Mouse (Mus musculus): ENCODE results near the gene Magi2. TPM values are rescaled to one million over a fixed set of nuclear protein-coding genes. Genes with fewer than 3 reads are reported as not detected.

The Magi2 gene
- polyA plus RNA-seq, 1 experiment from 2014 or later = 2.7 TPM

DNA sequence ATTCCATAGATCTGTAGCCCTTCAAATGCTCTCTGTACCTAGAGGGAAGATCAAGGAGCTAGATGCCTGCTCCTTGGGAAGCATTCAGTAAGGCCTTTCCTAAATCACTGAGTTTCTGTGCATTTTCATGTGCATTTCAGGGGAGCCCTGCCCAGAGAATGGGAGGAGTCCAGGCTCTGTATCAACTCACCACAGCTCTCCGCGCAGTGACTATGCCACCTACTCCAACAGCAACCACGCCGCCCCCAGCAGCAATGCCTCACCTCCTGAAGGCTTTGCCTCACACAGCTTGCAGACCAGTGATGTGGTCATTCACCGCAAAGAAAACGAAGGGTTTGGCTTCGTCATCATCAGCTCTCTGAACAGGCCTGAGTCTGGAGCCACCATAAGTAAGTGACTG lies 1342.1 kb downstream of the Magi2 start:
- H3K27me3 ChIP-seq = no peaks in the 10 kb centered on the region
- no peak overlapping the region for H3K4me3 ChIP-seq
- WGBS = 92% methylated on average over 7 of the region's 7 CpGs
- ATAC-seq (ENCODE audit: borderline replicate concordance, extremely low read depth, low FRiP score, low TSS enrichment) = no peak
- no peak overlapping the region for H3K27ac ChIP-seq
- H3K4me1 ChIP-seq = no peaks in the 10 kb centered on the region
- no peaks in the 10 kb centered on the region for H3K36me3 ChIP-seq
- H3K9me3 ChIP-seq = no peaks in the 10 kb centered on the region
- H3K9ac ChIP-seq = no peak overlapping the region
- no peak overlapping the region for H3K4me2 ChIP-seq

DNA sequence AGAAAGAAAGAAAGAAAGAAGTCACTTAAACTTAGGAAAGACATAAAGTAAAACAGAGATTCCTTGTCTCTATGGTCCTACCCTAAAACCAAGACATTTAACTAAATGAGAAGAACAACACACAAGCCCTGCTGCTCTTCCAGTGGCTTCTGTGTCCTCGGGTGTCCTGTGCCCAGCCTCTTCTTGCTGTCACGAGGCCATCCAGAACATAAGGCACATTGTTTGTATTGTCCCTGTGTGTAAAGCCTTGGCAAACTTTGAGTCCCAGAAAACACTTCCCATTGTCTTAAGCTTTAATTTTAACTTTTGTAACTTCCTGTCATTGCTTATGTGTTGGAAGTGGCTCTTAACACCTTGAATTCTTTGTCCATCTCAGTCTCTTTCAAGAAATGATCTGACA lies 1348.0 kb downstream of the Magi2 start:
- 35% methylated on average over 2 of the region's 2 CpGs for WGBS
- H3K27ac ChIP-seq = no peak overlapping the region
- H3K27me3 ChIP-seq = no peaks in the 10 kb centered on the region
- H3K9ac ChIP-seq = no peak overlapping the region
- no peak overlapping the region for H3K4me2 ChIP-seq
- no peaks in the 10 kb centered on the region for H3K36me3 ChIP-seq
- H3K4me3 ChIP-seq = no peak overlapping the region
- H3K4me1 ChIP-seq = no peaks in the 10 kb centered on the region
- no peak for ATAC-seq (ENCODE audit: borderline replicate concordance, extremely low read depth, low FRiP score, low TSS enrichment)
- H3K9me3 ChIP-seq = no peaks in the 10 kb centered on the region

DNA sequence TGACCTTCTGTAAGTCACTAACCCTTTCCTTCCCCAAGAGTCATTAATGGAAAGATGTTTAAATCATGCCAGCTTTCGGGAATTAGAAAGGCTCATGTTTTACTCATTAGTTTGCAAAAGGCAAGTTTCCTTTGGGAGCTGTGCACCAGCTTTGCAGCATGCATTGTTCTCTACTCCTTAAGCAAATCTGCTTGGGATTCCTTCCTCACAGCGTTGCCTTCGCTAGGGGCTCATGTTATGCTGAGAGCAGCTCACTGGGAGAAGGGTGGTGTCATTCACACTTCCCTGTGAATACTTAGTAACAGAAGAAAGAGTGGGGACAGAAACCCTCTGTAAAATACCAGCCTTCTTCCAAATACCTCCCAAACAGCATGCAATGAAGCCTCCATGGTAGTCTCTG lies 1349.0 kb downstream of the Magi2 start:
- WGBS = 34% methylated on average over 3 of the region's 3 CpGs

DNA sequence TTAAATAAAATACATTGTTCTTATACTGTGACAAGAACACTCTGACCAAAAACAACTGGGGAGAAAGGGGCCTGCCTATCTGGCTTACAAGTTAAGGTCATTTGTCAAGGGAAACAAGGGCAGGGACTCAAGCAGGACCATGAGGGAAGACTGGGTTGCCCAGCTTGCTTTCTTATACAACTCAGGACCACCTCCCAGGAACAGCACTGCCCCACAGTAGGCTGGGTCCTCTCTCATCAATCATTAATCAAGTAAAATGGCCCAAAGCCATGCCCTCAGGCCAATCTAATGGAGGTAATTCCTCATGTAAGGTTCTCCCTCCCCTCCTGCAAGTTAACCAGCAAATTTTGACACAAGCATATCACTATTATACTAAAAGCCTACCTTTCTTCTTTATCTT lies 1349.4 kb downstream of the Magi2 start:
- no peak for ATAC-seq (ENCODE audit: borderline replicate concordance, extremely low read depth, low FRiP score, low TSS enrichment)
- Histone ChIP-seq H3K4me1 (no peaks in the 10 kb centered on the region), H3K27ac (no peak overlapping the region), H3K36me3 (no peaks in the 10 kb centered on the region), H3K9ac (no peak overlapping the region), H3K27me3 (no peaks in the 10 kb centered on the region), H3K9me3 (no peaks in the 10 kb centered on the region), H3K4me2 (no peak overlapping the region), H3K4me3 (no peak overlapping the region)

More for the DNA sequence above, 1349.0 kb downstream of the Magi2 start:
- no peaks in the 10 kb centered on the region for H3K27me3 ChIP-seq
- ATAC-seq (ENCODE audit: borderline replicate concordance, extremely low read depth, low FRiP score, low TSS enrichment) = no peak
- H3K9me3 ChIP-seq = no peaks in the 10 kb centered on the region
- no peak overlapping the region for H3K9ac ChIP-seq
- H3K4me2 ChIP-seq = no peak overlapping the region
- no peaks in the 10 kb centered on the region for H3K36me3 ChIP-seq
- H3K4me1 ChIP-seq = no peaks in the 10 kb centered on the region
- H3K4me3 ChIP-seq = no peak overlapping the region
- H3K27ac ChIP-seq = no peak overlapping the region

DNA sequence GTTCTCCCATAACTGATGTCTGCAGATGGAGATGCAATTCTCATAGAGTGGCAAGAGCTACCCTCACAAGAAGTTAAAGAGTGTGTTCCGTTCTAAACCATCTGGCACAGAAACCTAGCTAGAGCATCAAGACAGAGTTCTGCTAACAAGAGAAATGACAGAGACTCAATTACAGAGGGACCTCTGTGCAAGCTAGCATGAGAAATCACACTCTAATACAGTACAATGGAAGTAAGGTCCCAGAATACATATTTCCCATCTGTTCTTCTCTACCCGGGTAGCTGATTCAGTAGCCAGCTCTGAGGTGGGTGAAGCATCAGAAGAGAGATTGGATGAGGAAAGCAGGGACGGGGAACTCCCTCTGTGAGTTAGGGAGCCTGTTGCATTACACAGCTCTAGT lies 1351.8 kb downstream of the Magi2 start:
- no peak overlapping the region for H3K9ac ChIP-seq
- ATAC-seq (ENCODE audit: borderline replicate concordance, extremely low read depth, low FRiP score, low TSS enrichment) = no peak
- no peak overlapping the region for H3K4me3 ChIP-seq
- H3K4me2 ChIP-seq = no peak overlapping the region
- H3K9me3 ChIP-seq = no peaks in the 10 kb centered on the region
- H3K27ac ChIP-seq = no peak overlapping the region
- H3K36me3 ChIP-seq = no peaks in the 10 kb centered on the region
- WGBS = 90% methylated on average over 3 of the region's 3 CpGs
- H3K4me1 ChIP-seq = no peaks in the 10 kb centered on the region
- no peaks in the 10 kb centered on the region for H3K27me3 ChIP-seq

DNA sequence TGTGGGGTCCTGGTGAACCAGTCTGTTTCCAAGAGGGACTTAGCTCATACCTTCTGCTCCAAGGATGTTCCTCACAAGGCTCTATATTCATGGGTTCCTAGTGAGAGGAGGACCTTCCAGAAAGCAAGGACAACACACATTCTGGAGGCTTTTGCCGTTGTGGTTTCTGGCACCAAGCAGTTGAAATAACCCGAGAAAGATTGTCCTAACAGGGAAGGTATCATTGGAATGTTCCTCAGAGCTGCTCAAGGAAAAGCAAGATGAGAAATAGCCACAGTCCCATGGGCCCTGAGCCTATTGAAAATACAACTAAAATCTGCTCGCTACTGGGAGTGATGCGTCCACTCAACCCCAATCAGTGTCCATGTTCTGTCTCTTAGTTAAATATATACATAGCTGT lies 1353.8 kb downstream of the Magi2 start:
- Histone ChIP-seq H3K4me3 (no peak overlapping the region), H3K9me3 (no peaks in the 10 kb centered on the region), H3K9ac (no peak overlapping the region), H3K4me2 (no peak overlapping the region), H3K36me3 (no peaks in the 10 kb centered on the region), H3K27me3 (no peaks in the 10 kb centered on the region), H3K27ac (no peak overlapping the region), H3K4me1 (no peaks in the 10 kb centered on the region)
- WGBS = 78% methylated on average over 4 of the region's 4 CpGs
- no peak for ATAC-seq (ENCODE audit: borderline replicate concordance, extremely low read depth, low FRiP score, low TSS enrichment)

- Histone ChIP-seq H3K4me2 (no peak overlapping the region), H3K27ac (no peak overlapping the region), H3K27me3 (no peaks in the 10 kb centered on the region), H3K9ac (no peak overlapping the region), H3K9me3 (no peaks in the 10 kb centered on the region), H3K36me3 (no peaks in the 10 kb centered on the region), H3K4me3 (no peak overlapping the region), H3K4me1 (no peaks in the 10 kb centered on the region)
- 49% methylated on average over 10 of the region's 10 CpGs for WGBS
- no peak for ATAC-seq (ENCODE audit: borderline replicate concordance, extremely low read depth, low FRiP score, low TSS enrichment)
Observed at GRCm38 (mm10) chr5:20582995-20583435, 1356.2 kb downstream of the Magi2 start.

GRCm38 (mm10) chr5:20583639-20584038 lies 1356.8 kb downstream of the Magi2 start:
- Histone ChIP-seq H3K9me3 (no peaks in the 10 kb centered on the region), H3K9ac (no peak overlapping the region), H3K27me3 (no peaks in the 10 kb centered on the region), H3K27ac (no peak overlapping the region), H3K4me1 (no peaks in the 10 kb centered on the region), H3K36me3 (no peaks in the 10 kb centered on the region), H3K4me2 (no peak overlapping the region), H3K4me3 (no peak overlapping the region)
- ATAC-seq (ENCODE audit: borderline replicate concordance, extremely low read depth, low FRiP score, low TSS enrichment) = no peak
- WGBS = 61% methylated on average over 3 of the region's 3 CpGs

DNA sequence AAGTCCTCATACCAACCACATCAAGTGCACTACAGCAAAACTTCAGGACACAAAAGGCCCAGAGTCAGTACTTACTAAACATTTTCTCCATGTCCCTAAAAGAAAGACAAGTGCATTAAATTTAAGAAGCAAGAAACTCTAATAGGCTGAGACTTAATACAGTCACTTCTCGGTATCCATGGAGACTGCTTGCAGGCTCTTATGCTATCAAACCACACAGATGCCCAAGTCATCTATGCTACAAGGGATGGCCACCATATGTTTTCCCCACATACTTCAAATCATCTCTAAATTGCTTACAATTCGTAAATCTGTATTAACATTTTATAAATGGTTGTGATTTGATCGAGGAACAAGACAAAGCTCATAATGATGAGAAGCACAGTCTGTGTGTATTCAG lies 1357.9 kb downstream of the Magi2 start:
- Histone ChIP-seq H3K9ac (no peak overlapping the region), H3K27ac (no peak overlapping the region), H3K4me3 (no peak overlapping the region), H3K9me3 (no peaks in the 10 kb centered on the region), H3K4me2 (no peak overlapping the region), H3K27me3 (no peaks in the 10 kb centered on the region), H3K36me3 (no peaks in the 10 kb centered on the region), H3K4me1 (no peaks in the 10 kb centered on the region)
- ATAC-seq (ENCODE audit: borderline replicate concordance, extremely low read depth, low FRiP score, low TSS enrichment) = no peak
- 84% methylated on average over 3 of the region's 3 CpGs for WGBS

- ATAC-seq (ENCODE audit: borderline replicate concordance, extremely low read depth, low FRiP score, low TSS enrichment) = no peak
- H3K4me2 ChIP-seq = no peak overlapping the region
- H3K9ac ChIP-seq = no peak overlapping the region
- H3K27ac ChIP-seq = no peak overlapping the region
- WGBS = 3% methylated on average over 3 of the region's 3 CpGs
- H3K27me3 ChIP-seq = no peaks in the 10 kb centered on the region
- H3K9me3 ChIP-seq = no peaks in the 10 kb centered on the region
- no peak overlapping the region for H3K4me3 ChIP-seq
- no peaks in the 10 kb centered on the region for H3K36me3 ChIP-seq
- H3K4me1 ChIP-seq = no peaks in the 10 kb centered on the region
Observed at GRCm38 (mm10) chr5:20589731-20590130, 1362.9 kb downstream of the Magi2 start.

DNA sequence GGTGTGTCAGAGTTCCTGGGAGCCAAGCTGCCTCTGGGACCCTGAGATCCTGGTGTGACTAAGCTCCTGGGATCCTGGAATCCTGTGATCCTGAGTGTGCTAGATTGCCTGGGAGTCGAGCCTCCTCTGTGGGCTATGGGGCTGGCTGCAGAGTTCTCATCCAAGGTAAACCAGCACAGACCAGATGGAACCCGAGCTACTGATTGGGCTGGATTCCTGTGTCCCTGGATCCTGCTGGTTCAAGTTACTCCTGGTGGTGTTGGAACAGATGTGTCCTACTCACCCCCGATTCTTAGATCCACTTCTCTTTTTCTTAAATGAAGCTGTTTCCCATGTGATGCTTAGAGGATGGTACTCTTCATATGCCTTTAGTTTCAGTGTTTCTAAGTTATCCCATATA lies 1371.4 kb downstream of the Magi2 start:
- Histone ChIP-seq H3K4me2 (no peak overlapping the region), H3K27ac (no peak overlapping the region), H3K4me1 (no peaks in the 10 kb centered on the region), H3K9me3 (no peaks in the 10 kb centered on the region), H3K9ac (no peak overlapping the region), H3K36me3 (no peaks in the 10 kb centered on the region), H3K27me3 (no peaks in the 10 kb centered on the region), H3K4me3 (no peak overlapping the region)
- ATAC-seq (ENCODE audit: borderline replicate concordance, extremely low read depth, low FRiP score, low TSS enrichment) = no peak
- WGBS = 61% methylated on average over 3 of the region's 3 CpGs

DNA sequence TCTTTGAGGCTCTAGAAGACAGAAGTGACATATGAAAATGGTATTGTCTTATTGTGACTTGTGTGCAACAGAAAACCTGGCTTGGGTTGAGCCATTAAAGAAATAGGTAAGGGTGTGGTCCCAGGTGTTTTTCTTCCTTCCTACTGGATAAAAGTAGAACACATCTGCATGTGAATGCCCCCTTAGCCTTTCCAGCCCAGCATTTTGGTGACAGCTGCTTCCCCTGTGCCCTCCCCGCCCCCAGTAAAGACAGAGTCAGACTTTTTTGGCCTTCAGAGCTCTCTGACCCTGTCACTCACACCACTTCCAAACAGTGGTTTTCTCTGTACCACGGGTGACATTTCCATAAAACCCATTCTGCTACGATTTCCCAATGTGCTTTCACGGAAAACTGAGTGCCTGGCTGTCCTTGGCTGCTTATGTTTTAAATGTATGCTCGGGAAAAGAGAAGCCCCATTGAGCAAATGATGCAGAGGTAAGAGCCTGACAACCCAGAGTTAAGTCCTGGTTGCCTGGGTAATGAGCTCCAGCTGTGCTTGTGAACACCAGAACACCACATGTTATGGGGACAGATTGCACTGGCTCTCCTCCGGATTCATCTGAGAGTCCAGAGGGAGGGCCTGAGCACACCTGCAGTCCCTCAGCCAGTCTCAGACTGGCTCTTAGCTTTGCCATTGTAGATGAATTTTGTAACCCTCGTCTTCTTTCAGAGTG lies 1377.1 kb downstream of the Magi2 start:
- no peak overlapping the region for H3K9ac ChIP-seq
- no peaks in the 10 kb centered on the region for H3K9me3 ChIP-seq
- H3K36me3 ChIP-seq = no peaks in the 10 kb centered on the region
- no peak overlapping the region for H3K4me3 ChIP-seq
- ATAC-seq (ENCODE audit: borderline replicate concordance, extremely low read depth, low FRiP score, low TSS enrichment) = no peak
- 47% methylated on average over 7 of the region's 7 CpGs for WGBS
- no peak overlapping the region for H3K4me2 ChIP-seq
- no peaks in the 10 kb centered on the region for H3K4me1 ChIP-seq
- no peak overlapping the region for H3K27ac ChIP-seq
- no peaks in the 10 kb centered on the region for H3K27me3 ChIP-seq

- 74% methylated on average over 5 of the region's 5 CpGs for WGBS
- no peaks in the 10 kb centered on the region for H3K4me1 ChIP-seq
- ATAC-seq (ENCODE audit: borderline replicate concordance, extremely low read depth, low FRiP score, low TSS enrichment) = no peak
Observed at GRCm38 (mm10) chr5:20606497-20606896, 1379.7 kb downstream of the Magi2 start.

More at GRCm38 (mm10) chr5:20606497-20606896, 1379.7 kb downstream of the Magi2 start:
- Histone ChIP-seq H3K4me2 (no peak overlapping the region), H3K9ac (no peak overlapping the region), H3K4me3 (no peak overlapping the region), H3K27ac (no peak overlapping the region), H3K27me3 (no peaks in the 10 kb centered on the region), H3K9me3 (no peaks in the 10 kb centered on the region), H3K36me3 (no peaks in the 10 kb centered on the region)
